Mouse (Mus musculus) cerebellum, postnatal 36 days (tissue): ENCODE measurements at regions not wholly inside any gene's neighbourhood (a gene's known extent, or its start where the extent isn't known, plus 50 kb on each side); places are given as distances from the start of the nearest gene placed in this dataset.

Source experiments
- DNase-seq, 2 experiments: peaks; one replicate each; pipeline ENCODE4 v3.0.0; 2021 to 2022; ENCODE audit warnings: mixed read lengths in 2 of 2

- no peak for DNase-seq
Measured at GRCm38 (mm10) chr8:107864802-107865651, 77.4 kb upstream of the Zfhx3 start.

GRCm38 (mm10) chr8:107865744-107866143 lies 76.7 kb upstream of the Zfhx3 start:
- no peak for DNase-seq

GRCm38 (mm10) chr8:107871718-107872117 lies 70.7 kb upstream of the Zfhx3 start:
- no peak for DNase-seq

GRCm38 (mm10) chr8:107872121-107872520 lies 70.3 kb upstream of the Zfhx3 start:
- DNase-seq, result no peak

- no peak for DNase-seq
Measured at GRCm38 (mm10) chr8:107876455-107876854, 66.0 kb upstream of the Zfhx3 start.

- peak; percentile 37 to 57 for DNase-seq
Measured at GRCm38 (mm10) chr8:107881851-107882250, 60.6 kb upstream of the Zfhx3 start.

GRCm38 (mm10) chr8:107885547-107885946 lies 56.9 kb upstream of the Zfhx3 start:
- DNase-seq, result no peak

- DNase-seq, result no peak
Measured at GRCm38 (mm10) chr8:107885971-107886370, 56.5 kb upstream of the Zfhx3 start.

GRCm38 (mm10) chr8:107886516-107887253 lies 55.8 kb upstream of the Zfhx3 start:
- DNase-seq, result no peak

- DNase-seq, result no peak
Measured at GRCm38 (mm10) chr8:107887333-107887732, 55.1 kb upstream of the Zfhx3 start.

GRCm38 (mm10) chr8:107890922-107891321 lies 51.5 kb upstream of the Zfhx3 start:
- no peak for DNase-seq
